Mouse (Mus musculus) effector memory CD4-positive, alpha-beta T cell, adult 5 months (primary cell): Measurements from ENCODE around the gene 1700011M02Rik. TPM values are rescaled to one million over a fixed set of nuclear protein-coding genes. Genes with fewer than 3 reads are reported as not detected.

Source experiments
- polyA plus RNA-seq: library from polyadenylated mRNA; unstranded; fragments of 100-300 nt; shearing (Covaris generic); gene quantifications from one replicate; pipeline ENCODE4 v1.2.1, GENCODE M21; 2017

Gene 1700011M02Rik
- not detected for polyA plus RNA-seq

GRCm38 (mm10) chrX:102908587-102908986 lies at the start of gene 1700011M02Rik, which contains the start of gene Dmrtc1a:
TSS of gene 1700011M02Rik (plus strand) at chrX:102908905.
TSS of gene Dmrtc1a (minus strand) at chrX:102908687.

GRCm38 (mm10) chrX:102867871-102868270 lies 40.8 kb upstream of the 1700011M02Rik start, which contains the start of gene 1700031F05Rik:
TSS of gene 1700031F05Rik (minus strand) at chrX:102867971.

GRCm38 (mm10) chrX:102928072-102928471 lies 19.4 kb downstream of the 1700011M02Rik start, which contains the start of gene 1700018G05Rik:
TSS of gene 1700018G05Rik (plus strand) at chrX:102928372.

Other genes with a start within 250 kb of the 1700011M02Rik start
- gene Gm3880, start 221.9 kb upstream of the 1700011M02Rik start, polyA plus RNA-seq = not detected
- not detected for gene Gm9112, start 201.3 kb upstream of the 1700011M02Rik start, polyA plus RNA-seq
- gene Dmrtc1b, start 201.0 kb upstream of the 1700011M02Rik start, polyA plus RNA-seq = not detected
- not detected for gene Dmrtc1c1, start 105.9 kb upstream of the 1700011M02Rik start, polyA plus RNA-seq
- gene Dmrtc1c2, start 54.3 kb upstream of the 1700011M02Rik start, polyA plus RNA-seq = not detected
- not detected for gene 1700031F05Rik, start 40.9 kb upstream of the 1700011M02Rik start, polyA plus RNA-seq
- not detected for gene Dmrtc1a, start 218 bp upstream of the 1700011M02Rik start, polyA plus RNA-seq
- not detected for gene 1700018G05Rik, start 19.5 kb downstream of the 1700011M02Rik start, polyA plus RNA-seq